Mouse (Mus musculus): ENCODE data around the gene Ocm. TPM values are rescaled to one million over a fixed set of nuclear protein-coding genes. Genes with fewer than 3 reads are reported as not detected.

Gene Ocm
- not detected in 2 replicates for polyA plus RNA-seq (2014; fragmentation: Nextera tagmentation; extraction: Ambion mirVana)

- ATAC-seq (replicated peaks; ENCODE audit: low FRiP score) (no peak), DNase-seq (ENCODE audit: low spot score) (no peak)
- WGBS, result 77% methylated on average over 11 of the region's 11 CpGs
- Histone ChIP-seq H3K27me3 (ENCODE audit: control insufficient read depth, insufficient read depth, low read length) (no peaks in the 10 kb centered on the region), H3K4me2 (ENCODE audit: low read depth, low read length, severe bottlenecking) (no peak within 1 kb of the TSS), H3K27ac (ENCODE audit: low read depth, low read length) (no peak within 1 kb of the TSS), H3K9me3 (ENCODE audit: control insufficient read depth, low read length) (no peaks in the 10 kb centered on the region), H3K4me1 (replicated peaks; ENCODE audit: control insufficient read depth, insufficient read depth, low read length) (no peaks in the 10 kb centered on the region), H3K9ac (ENCODE audit: low read length) (no peak within 1 kb of the TSS), H3K36me3 (ENCODE audit: control insufficient read depth, insufficient read depth, low read length) (no peaks in the 10 kb centered on the region), H3K4me3 (ENCODE audit: low read depth, low read length) (no peak within 1 kb of the TSS)
Observed at GRCm38 (mm10) chr5:144026620-144027263, at the start of gene Ocm. TSS of gene Ocm (minus strand) at chr5:144026670.

GRCm38 (mm10) chr5:144071249-144071648 is 44.8 kb upstream of the Ocm start:
- no peak for ATAC-seq (replicated peaks; ENCODE audit: low FRiP score)
- 48% methylated on average over 1 of the region's 1 CpGs for WGBS
- H3K27ac ChIP-seq (ENCODE audit: low read depth, low read length), result no peak overlapping the region
- no peaks in the 10 kb centered on the region for H3K27me3 ChIP-seq (ENCODE audit: control insufficient read depth, insufficient read depth, low read length)
- H3K9me3 ChIP-seq (ENCODE audit: control insufficient read depth, low read length), result no peaks in the 10 kb centered on the region; the same call in 1 of the 2 replicates
- no peaks in the 10 kb centered on the region for H3K4me1 ChIP-seq (replicated peaks; ENCODE audit: control insufficient read depth, insufficient read depth, low read length)
- no peak overlapping the region for H3K4me2 ChIP-seq (ENCODE audit: low read depth, low read length, severe bottlenecking)
- no peaks in the 10 kb centered on the region for H3K36me3 ChIP-seq (ENCODE audit: control insufficient read depth, insufficient read depth, low read length)
- DNase-seq (ENCODE audit: low spot score), result no peak
- no peak overlapping the region for H3K9ac ChIP-seq (ENCODE audit: low read length)
- H3K4me3 ChIP-seq (ENCODE audit: low read depth, low read length), result no peak overlapping the region

GRCm38 (mm10) chr5:144070064-144070463 is 43.6 kb upstream of the Ocm start:
- 94% methylated on average over 1 of the region's 1 CpGs for WGBS
- Histone ChIP-seq H3K4me3 (ENCODE audit: low read depth, low read length) (no peak overlapping the region), H3K36me3 (ENCODE audit: control insufficient read depth, insufficient read depth, low read length) (no peaks in the 10 kb centered on the region), H3K9ac (ENCODE audit: low read length) (no peak overlapping the region), H3K27ac (ENCODE audit: low read depth, low read length) (no peak overlapping the region), H3K9me3 (ENCODE audit: control insufficient read depth, low read length) (no peaks in the 10 kb centered on the region; the same call in 1 of the 2 replicates), H3K27me3 (ENCODE audit: control insufficient read depth, insufficient read depth, low read length) (no peaks in the 10 kb centered on the region), H3K4me2 (ENCODE audit: low read depth, low read length, severe bottlenecking) (no peak overlapping the region), H3K4me1 (replicated peaks; ENCODE audit: control insufficient read depth, insufficient read depth, low read length) (no peaks in the 10 kb centered on the region)
- DNase-seq (ENCODE audit: low spot score) (no peak), ATAC-seq (replicated peaks; ENCODE audit: low FRiP score) (no peak)

GRCm38 (mm10) chr5:144066036-144066435 is 39.6 kb upstream of the Ocm start:
- H3K27me3 ChIP-seq (ENCODE audit: control insufficient read depth, insufficient read depth, low read length), result no peaks in the 10 kb centered on the region
- DNase-seq (ENCODE audit: low spot score), result no peak
- no peak overlapping the region for H3K4me3 ChIP-seq (ENCODE audit: low read depth, low read length)
- no peaks in the 10 kb centered on the region; the same call in 1 of the 2 replicates for H3K9me3 ChIP-seq (ENCODE audit: control insufficient read depth, low read length)
- H3K4me1 ChIP-seq (replicated peaks; ENCODE audit: control insufficient read depth, insufficient read depth, low read length), result no peaks in the 10 kb centered on the region
- 92% methylated on average over 2 of the region's 2 CpGs for WGBS
- no peaks in the 10 kb centered on the region for H3K36me3 ChIP-seq (ENCODE audit: control insufficient read depth, insufficient read depth, low read length)
- H3K4me2 ChIP-seq (ENCODE audit: low read depth, low read length, severe bottlenecking), result no peak overlapping the region
- H3K27ac ChIP-seq (ENCODE audit: low read depth, low read length), result no peak overlapping the region
- no peak for ATAC-seq (replicated peaks; ENCODE audit: low FRiP score)
- no peak overlapping the region for H3K9ac ChIP-seq (ENCODE audit: low read length)

- no peak for ATAC-seq (replicated peaks; ENCODE audit: low FRiP score)
- Histone ChIP-seq H3K4me3 (ENCODE audit: low read depth, low read length) (no peak overlapping the region), H3K9ac (ENCODE audit: low read length) (no peak overlapping the region), H3K36me3 (ENCODE audit: control insufficient read depth, insufficient read depth, low read length) (no peaks in the 10 kb centered on the region), H3K27ac (ENCODE audit: low read depth, low read length) (no peak overlapping the region), H3K27me3 (ENCODE audit: control insufficient read depth, insufficient read depth, low read length) (no peaks in the 10 kb centered on the region), H3K4me2 (ENCODE audit: low read depth, low read length, severe bottlenecking) (no peak overlapping the region), H3K9me3 (ENCODE audit: control insufficient read depth, low read length) (no peaks in the 10 kb centered on the region; the same call in 1 of the 2 replicates), H3K4me1 (replicated peaks; ENCODE audit: control insufficient read depth, insufficient read depth, low read length) (no peaks in the 10 kb centered on the region)
- 51% methylated on average over 5 of the region's 5 CpGs for WGBS
- no peak for DNase-seq (ENCODE audit: low spot score)
Observed at GRCm38 (mm10) chr5:144064093-144064492, 37.6 kb upstream of the Ocm start.

GRCm38 (mm10) chr5:144054340-144054739 is 27.9 kb upstream of the Ocm start:
- H3K36me3 ChIP-seq (ENCODE audit: control insufficient read depth, insufficient read depth, low read length), result no peaks in the 10 kb centered on the region
- no peak overlapping the region for H3K27ac ChIP-seq (ENCODE audit: low read depth, low read length)
- no peak overlapping the region for H3K9ac ChIP-seq (ENCODE audit: low read length)
- no peak for ATAC-seq (replicated peaks; ENCODE audit: low FRiP score)
- H3K9me3 ChIP-seq (ENCODE audit: control insufficient read depth, low read length), result no peaks in the 10 kb centered on the region
- no peak overlapping the region for H3K4me3 ChIP-seq (ENCODE audit: low read depth, low read length)
- WGBS, result 91% methylated on average over 6 of the region's 6 CpGs
- H3K4me2 ChIP-seq (ENCODE audit: low read depth, low read length, severe bottlenecking), result no peak overlapping the region
- no peak for DNase-seq (ENCODE audit: low spot score)
- H3K27me3 ChIP-seq (ENCODE audit: control insufficient read depth, insufficient read depth, low read length), result no peaks in the 10 kb centered on the region
- no peaks in the 10 kb centered on the region for H3K4me1 ChIP-seq (replicated peaks; ENCODE audit: control insufficient read depth, insufficient read depth, low read length)

GRCm38 (mm10) chr5:144053450-144053849 is 27.0 kb upstream of the Ocm start:
- ATAC-seq (replicated peaks; ENCODE audit: low FRiP score), result no peak
- no peaks in the 10 kb centered on the region for H3K4me1 ChIP-seq (replicated peaks; ENCODE audit: control insufficient read depth, insufficient read depth, low read length)
- H3K27me3 ChIP-seq (ENCODE audit: control insufficient read depth, insufficient read depth, low read length), result no peaks in the 10 kb centered on the region
- H3K36me3 ChIP-seq (ENCODE audit: control insufficient read depth, insufficient read depth, low read length), result no peaks in the 10 kb centered on the region
- 63% methylated on average over 3 of the region's 3 CpGs for WGBS
- no peak for DNase-seq (ENCODE audit: low spot score)
- H3K9ac ChIP-seq (ENCODE audit: low read length), result no peak overlapping the region
- H3K4me2 ChIP-seq (ENCODE audit: low read depth, low read length, severe bottlenecking), result no peak overlapping the region
- H3K9me3 ChIP-seq (ENCODE audit: control insufficient read depth, low read length), result no peaks in the 10 kb centered on the region
- H3K27ac ChIP-seq (ENCODE audit: low read depth, low read length), result no peak overlapping the region
- H3K4me3 ChIP-seq (ENCODE audit: low read depth, low read length), result no peak overlapping the region

- no peak for ATAC-seq (replicated peaks; ENCODE audit: low FRiP score)
- no peaks in the 10 kb centered on the region for H3K9me3 ChIP-seq (ENCODE audit: control insufficient read depth, low read length)
- H3K9ac ChIP-seq (ENCODE audit: low read length), result no peak overlapping the region
- no peak overlapping the region for H3K4me3 ChIP-seq (ENCODE audit: low read depth, low read length)
- H3K27ac ChIP-seq (ENCODE audit: low read depth, low read length), result no peak overlapping the region
- H3K4me2 ChIP-seq (ENCODE audit: low read depth, low read length, severe bottlenecking), result no peak overlapping the region
- H3K36me3 ChIP-seq (ENCODE audit: control insufficient read depth, insufficient read depth, low read length), result no peaks in the 10 kb centered on the region
- H3K27me3 ChIP-seq (ENCODE audit: control insufficient read depth, insufficient read depth, low read length), result no peaks in the 10 kb centered on the region
- DNase-seq (ENCODE audit: low spot score), result no peak
- no peaks in the 10 kb centered on the region for H3K4me1 ChIP-seq (replicated peaks; ENCODE audit: control insufficient read depth, insufficient read depth, low read length)
Observed at GRCm38 (mm10) chr5:144051268-144051667, 24.8 kb upstream of the Ocm start.

GRCm38 (mm10) chr5:144049881-144050280 is 23.4 kb upstream of the Ocm start:
- no peaks in the 10 kb centered on the region for H3K36me3 ChIP-seq (ENCODE audit: control insufficient read depth, insufficient read depth, low read length)
- H3K4me1 ChIP-seq (replicated peaks; ENCODE audit: control insufficient read depth, insufficient read depth, low read length), result no peaks in the 10 kb centered on the region
- no peak overlapping the region for H3K9ac ChIP-seq (ENCODE audit: low read length)
- H3K27ac ChIP-seq (ENCODE audit: low read depth, low read length), result no peak overlapping the region
- no peak for DNase-seq (ENCODE audit: low spot score)
- H3K4me2 ChIP-seq (ENCODE audit: low read depth, low read length, severe bottlenecking), result no peak overlapping the region
- H3K27me3 ChIP-seq (ENCODE audit: control insufficient read depth, insufficient read depth, low read length), result no peaks in the 10 kb centered on the region
- H3K4me3 ChIP-seq (ENCODE audit: low read depth, low read length), result no peak overlapping the region
- 78% methylated on average over 3 of the region's 3 CpGs for WGBS
- no peak for ATAC-seq (replicated peaks; ENCODE audit: low FRiP score)
- H3K9me3 ChIP-seq (ENCODE audit: control insufficient read depth, low read length), result no peaks in the 10 kb centered on the region

Measured in forebrain, embryonic 11.5 days (tissue).